Mouse (Mus musculus) small intestine, adult 2 months (tissue): ENCODE data around the gene Mpp4.

Experiments
- CTCF ChIP-seq: fragments of 200-500 bp; IDR thresholded peaks from 2 replicates; pipeline ENCODE4 v1.5.1; 2012; ENCODE audit warnings: low read depth, mild to moderate bottlenecking, control low read depth, inconsistent platforms, low read length, moderate library complexity, mixed read lengths; ENCODE audit not compliant: insufficient replicate concordance, insufficient read length; ENCODE audit errors: extremely low read depth
- POLR2A ChIP-seq: fragments of 200-500 bp; IDR thresholded peaks from 2 replicates; pipeline ENCODE4 v1.6.1; 2012; ENCODE audit warnings: low read depth, mild to moderate bottlenecking, control low read depth, inconsistent platforms, low read length, moderate library complexity

GRCm38 (mm10) chr1:59208331-59208730 is 45.1 kb upstream of the Mpp4 start:
- TF ChIP-seq CTCF (no peak), POLR2A (no peak)
